Mouse (Mus musculus): ENCODE measurements around the gene Stub1. TPM values are rescaled to one million over a fixed set of nuclear protein-coding genes. Genes with fewer than 3 reads are reported as not detected.

Stub1 gene
- polyA plus RNA-seq, 2 experiments: 242 to 426 TPM

Other genes starting within 250 kb of the Stub1 start
- gene Gng13, start 116.2 kb downstream of the Stub1 start, polyA plus RNA-seq (2012; fragmentation: generic; extraction: Trizol): under 1 TPM; 0.68 to 0.90 TPM
- 10 to 100 TPM; 13.0 to 64.2 TPM for gene Chtf18, start 106.0 kb downstream of the Stub1 start, polyA plus RNA-seq (2012; fragmentation: generic; extraction: Trizol)
- 10 to 100 TPM; 29.8 to 35.4 TPM for gene Rpusd1, start 105.7 kb downstream of the Stub1 start, polyA plus RNA-seq (2012; fragmentation: generic; extraction: Trizol)
- gene Mslnl, start 97.4 kb downstream of the Stub1 start, polyA plus RNA-seq (2012; fragmentation: generic; extraction: Trizol): under 1 TPM; 0.01 to 0.05 TPM
- 10 to 100 TPM in 1 of 2 experiments, 1 to 10 TPM in 1; 5.9 to 17.1 TPM for gene Msln, start 79.0 kb downstream of the Stub1 start, polyA plus RNA-seq (2012; fragmentation: generic; extraction: Trizol)
- 10 to 100 TPM; 19.4 to 24.0 TPM for gene Narfl, start 59.6 kb downstream of the Stub1 start, polyA plus RNA-seq (2012; fragmentation: generic; extraction: Trizol)
- gene Haghl, start 47.7 kb downstream of the Stub1 start, polyA plus RNA-seq (2012; fragmentation: generic; extraction: Trizol): 10 to 100 TPM; 33.9 to 66.4 TPM
- under 1 TPM; 0.11 to 0.14 TPM for gene Ccdc78, start 46.8 kb downstream of the Stub1 start, polyA plus RNA-seq (2012; fragmentation: generic; extraction: Trizol)
- 10 to 100 TPM; 89.1 to 99.0 TPM for gene Fam173a, start 40.5 kb downstream of the Stub1 start, polyA plus RNA-seq (2012; fragmentation: generic; extraction: Trizol)
- gene AC134908.4, start 37.7 kb downstream of the Stub1 start, polyA plus RNA-seq (2012; fragmentation: generic; extraction: Trizol): 1 to 10 TPM in 1 of 2 experiments, not detected in 1; 1.4 TPM
- gene Metrn, start 36.3 kb downstream of the Stub1 start, polyA plus RNA-seq (2012; fragmentation: generic; extraction: Trizol): 100 to 1,000 TPM in 1 of 2 experiments, 10 to 100 TPM in 1; 88.0 to 177 TPM
- under 1 TPM; 0.05 to 0.27 TPM for gene Fbxl16, start 24.3 kb downstream of the Stub1 start, polyA plus RNA-seq (2012; fragmentation: generic; extraction: Trizol)
- 10 to 100 TPM in 1 of 2 experiments, 1 to 10 TPM in 1; 10.0 to 27.6 TPM for gene Wdr24, start 9.8 kb downstream of the Stub1 start, polyA plus RNA-seq (2012; fragmentation: generic; extraction: Trizol)
- gene Jmjd8, start 4.5 kb downstream of the Stub1 start, polyA plus RNA-seq (2012; fragmentation: generic; extraction: Trizol): 10 to 100 TPM; 14.3 to 39.3 TPM
- gene Rhbdl1, start 3.9 kb upstream of the Stub1 start, polyA plus RNA-seq (2012; fragmentation: generic; extraction: Trizol): 1 to 10 TPM in 1 of 2 experiments, under 1 TPM in 1; 0.07 to 1.4 TPM
- gene Gm20683, start 8.4 kb upstream of the Stub1 start, polyA plus RNA-seq (2012; fragmentation: generic; extraction: Trizol): 1 to 10 TPM in 1 of 2 experiments, under 1 TPM in 1; 0.06 to 1.5 TPM
- 10 to 100 TPM; 17.7 to 29.4 TPM for gene Rhot2, start 11.4 kb upstream of the Stub1 start, polyA plus RNA-seq (2012; fragmentation: generic; extraction: Trizol)
- 10 to 100 TPM; 15.7 to 20.9 TPM for gene Wdr90, start 28.1 kb upstream of the Stub1 start, polyA plus RNA-seq (2012; fragmentation: generic; extraction: Trizol)
- 10 to 100 TPM; 19.6 to 60.3 TPM for gene Mcrip2, start 35.4 kb upstream of the Stub1 start, polyA plus RNA-seq (2012; fragmentation: generic; extraction: Trizol)
- 10 to 100 TPM; 39.4 to 53.9 TPM for gene Mettl26, start 41.7 kb upstream of the Stub1 start, polyA plus RNA-seq (2012; fragmentation: generic; extraction: Trizol)
- gene Wfikkn1, start 47.5 kb upstream of the Stub1 start, polyA plus RNA-seq (2012; fragmentation: generic; extraction: Trizol): 1 to 10 TPM in 1 of 2 experiments, under 1 TPM in 1; 0.22 to 1.1 TPM
- gene Rab40c, start 86.3 kb upstream of the Stub1 start, polyA plus RNA-seq (2012; fragmentation: generic; extraction: Trizol): 10 to 100 TPM; 14.7 to 31.1 TPM
- 10 to 100 TPM; 24.9 to 42.4 TPM for gene Pigq, start 111.5 kb upstream of the Stub1 start, polyA plus RNA-seq (2012; fragmentation: generic; extraction: Trizol)
- gene Nhlrc4, start 111.6 kb upstream of the Stub1 start, polyA plus RNA-seq (2012; fragmentation: generic; extraction: Trizol): under 1 TPM; 0.02 to 0.78 TPM
- under 1 TPM; 0.02 to 0.04 TPM for gene A930017K11Rik, start 119.2 kb upstream of the Stub1 start, polyA plus RNA-seq (2012; fragmentation: generic; extraction: Trizol)
- 10 to 100 TPM in 1 of 2 experiments, 1 to 10 TPM in 1; 4.7 to 13.1 TPM for gene Capn15, start 152.4 kb upstream of the Stub1 start, polyA plus RNA-seq (2012; fragmentation: generic; extraction: Trizol)
- gene Rab11fip3, start 236.2 kb upstream of the Stub1 start, polyA plus RNA-seq (2012; fragmentation: generic; extraction: Trizol): 10 to 100 TPM in 1 of 2 experiments, 1 to 10 TPM in 1; 6.5 to 26.0 TPM